Mouse (Mus musculus) heart, adult 2 months (tissue): ENCODE results near the gene Rin2.

ENCODE experiments used
- CTCF ChIP-seq: fragments of 200-600 bp; IDR thresholded peaks from 2 replicates; pipeline ENCODE4 v1.8.1; 2022; ENCODE audit warnings: antibody characterized with exemption, mild to moderate bottlenecking, moderate library complexity
- EP300 ChIP-seq: fragments of 200-500 bp; IDR thresholded peaks from 2 replicates; pipeline ENCODE4 v1.6.1; 2011; ENCODE audit warnings: low read depth, low read length, control low read depth; ENCODE audit not compliant: insufficient read depth

DNA sequence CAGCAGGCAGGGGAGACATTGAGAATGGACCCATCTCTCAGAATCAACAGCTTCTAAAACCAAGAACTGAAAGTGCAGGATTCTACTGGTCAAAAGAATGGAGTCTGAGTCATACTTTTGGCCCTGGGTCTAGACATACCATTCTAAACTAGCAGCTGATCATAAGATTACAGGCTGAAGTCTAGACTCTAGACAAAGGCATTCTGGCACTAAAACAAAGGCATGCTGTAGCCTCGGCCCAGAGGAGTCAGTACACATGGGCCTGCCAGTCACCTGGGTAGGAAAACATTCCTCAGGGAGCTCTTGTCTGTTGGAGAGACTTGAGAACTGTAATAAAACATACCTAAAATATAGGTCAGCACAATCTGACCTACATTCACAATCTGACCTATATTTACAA is 18.3 kb upstream of the Rin2 start:
- TF ChIP-seq EP300 (no peak), CTCF (no peak)
